Mouse (Mus musculus) NIH3T3 (cell line): ENCODE data around the gene Sstr3.

Experiments used
- DNase-seq: peaks from one replicate; pipeline ENCODE4 v3.0.0-alpha.2; 2012; ENCODE audit warnings: low read depth

Gene Sstr3

DNA sequence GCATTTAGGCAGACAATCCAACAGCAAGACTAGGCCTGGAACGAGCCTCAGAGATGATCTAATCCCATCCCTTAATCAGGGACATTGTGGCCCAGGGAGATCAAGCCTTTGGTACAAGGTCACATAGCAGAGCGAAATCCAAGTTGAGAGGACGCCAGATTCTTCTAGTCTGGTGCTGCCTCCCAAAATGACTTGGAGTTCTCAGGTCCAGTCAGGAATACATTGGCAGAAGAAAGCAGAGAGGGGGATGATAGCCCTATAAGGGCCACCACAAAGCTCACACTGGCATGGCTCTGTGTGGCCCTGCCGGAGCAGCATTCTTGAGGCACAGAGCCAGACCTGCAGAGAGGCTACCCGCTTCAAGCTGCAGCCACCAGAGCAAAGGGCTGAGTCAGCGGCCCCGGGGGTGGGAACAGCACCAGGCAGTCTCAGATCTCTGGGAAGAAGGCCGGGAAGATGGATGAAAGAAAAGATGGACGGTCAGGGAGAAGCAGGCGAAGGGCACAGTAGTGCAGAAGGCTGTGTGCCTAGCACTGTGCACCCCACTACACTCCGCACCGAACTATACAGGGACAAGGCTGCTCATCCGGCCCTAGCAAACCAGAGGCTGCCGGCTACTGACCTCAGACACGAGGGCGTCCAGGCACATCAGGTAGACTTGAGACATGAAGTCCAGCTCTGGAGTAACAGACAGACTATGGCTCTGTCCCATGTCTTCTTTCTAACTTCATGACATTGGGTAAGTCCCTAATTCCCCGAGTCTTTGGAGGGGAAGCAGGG, 13.6 kb downstream of the Sstr3 start, which contains the start of gene C1qtnf6:
Gene C1qtnf6 (minus strand): TSS at position 746 of the 780 bp plus-strand sequence.
- peak; percentile 84 for DNase-seq

DNA sequence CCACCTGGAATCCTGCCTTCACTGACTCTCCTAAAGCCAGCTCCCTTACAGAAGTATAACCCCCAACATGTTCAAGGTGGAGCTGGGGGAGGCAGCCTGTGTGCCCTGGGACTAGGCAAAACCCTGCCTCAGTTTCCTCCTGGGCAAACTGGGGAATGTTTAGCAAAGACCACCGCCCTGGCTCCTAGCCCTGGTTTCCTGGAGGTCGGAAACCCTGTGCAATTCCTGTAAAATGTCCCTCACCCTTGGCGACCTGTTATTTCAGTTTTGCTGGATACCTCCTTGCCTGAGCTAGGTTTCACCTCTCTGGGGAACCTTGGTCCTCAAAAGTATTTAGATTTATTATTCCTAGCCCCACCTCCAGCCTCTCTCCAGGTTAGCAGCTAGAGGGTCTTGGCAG, 14.3 kb downstream of the Sstr3 start:
- no peak for DNase-seq

DNA sequence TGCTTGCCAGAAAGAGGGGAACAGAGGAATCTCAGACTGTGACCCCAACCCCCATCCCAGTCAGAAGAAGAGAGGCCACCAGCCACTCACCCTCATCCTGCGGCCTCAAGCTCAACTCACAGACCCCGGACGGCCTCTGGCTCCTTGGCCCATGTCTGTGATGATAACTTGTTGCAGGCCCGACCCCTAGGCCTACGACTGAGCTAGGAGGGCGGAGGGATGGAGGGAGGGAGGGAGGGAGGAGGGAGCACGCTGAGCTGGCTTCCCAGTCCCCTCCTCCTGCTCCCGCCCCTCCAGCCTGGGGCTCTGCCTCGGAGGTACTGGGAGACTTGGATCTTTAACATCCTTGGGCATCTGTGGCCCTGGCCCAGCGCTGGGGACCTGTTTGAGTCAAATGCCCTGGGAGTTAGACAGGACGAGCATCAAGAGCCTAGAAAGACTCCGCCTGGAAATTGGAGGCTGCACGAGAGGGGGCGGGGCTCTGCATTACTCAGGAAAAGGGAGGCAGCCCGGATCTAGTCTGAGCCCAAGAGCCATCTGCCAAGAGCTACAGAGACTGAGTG, 15.0 kb downstream of the Sstr3 start:
- DNase-seq: peak; percentile 87

DNA sequence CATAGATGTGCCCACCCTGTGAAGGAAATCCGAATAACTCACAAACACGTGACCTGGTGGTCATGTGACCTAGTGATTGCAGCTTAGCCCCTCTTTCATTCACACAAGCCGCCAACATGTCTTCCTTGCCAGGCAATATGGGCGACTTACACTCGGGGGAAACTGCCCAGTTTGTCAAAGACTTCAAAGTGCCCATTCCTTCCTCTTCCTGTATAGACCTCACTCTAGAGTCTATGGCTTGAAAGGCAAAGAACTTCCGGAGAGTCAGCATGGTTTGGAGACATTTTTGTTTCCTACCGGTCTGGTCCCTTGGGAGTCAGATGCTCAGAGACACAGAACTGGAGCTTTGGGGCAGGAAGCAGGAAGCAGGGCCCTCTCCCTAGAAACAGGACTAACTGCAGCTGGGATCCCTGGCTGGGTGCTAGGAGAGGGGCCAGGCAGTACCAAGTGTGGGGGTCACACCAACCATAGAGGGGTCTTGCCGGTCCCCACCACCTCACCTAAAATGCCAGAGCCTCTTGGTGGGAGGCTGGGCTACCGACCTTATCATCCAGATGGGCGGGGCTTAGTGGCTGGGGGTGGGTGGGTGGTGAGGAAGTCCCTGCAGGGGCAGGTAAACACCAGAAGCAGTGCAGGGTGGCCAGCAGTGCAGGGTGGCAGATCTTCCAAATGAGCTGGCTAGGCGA, 15.6 kb downstream of the Sstr3 start:
- DNase-seq: peak; percentile 88

DNA sequence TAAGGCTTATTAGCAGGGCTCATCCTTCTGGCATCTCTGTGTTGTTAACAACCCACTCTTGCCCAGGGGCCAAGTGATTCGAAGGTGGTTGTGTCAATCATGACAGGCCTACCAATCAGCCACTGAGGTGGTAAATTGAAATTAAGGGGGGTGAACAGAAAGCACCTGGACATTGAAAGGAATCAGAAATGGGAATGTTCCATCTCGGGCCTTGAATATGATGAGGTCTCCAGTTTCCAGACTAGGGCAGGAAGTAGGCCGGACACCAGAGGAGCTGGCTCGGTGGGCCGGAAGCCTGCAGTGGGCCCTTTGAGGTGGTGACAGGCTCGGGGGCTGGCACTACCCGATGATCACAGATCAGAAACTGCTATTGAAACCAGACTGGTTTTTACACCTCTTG, 16.5 kb downstream of the Sstr3 start:
- DNase-seq: peak; percentile 67

DNA sequence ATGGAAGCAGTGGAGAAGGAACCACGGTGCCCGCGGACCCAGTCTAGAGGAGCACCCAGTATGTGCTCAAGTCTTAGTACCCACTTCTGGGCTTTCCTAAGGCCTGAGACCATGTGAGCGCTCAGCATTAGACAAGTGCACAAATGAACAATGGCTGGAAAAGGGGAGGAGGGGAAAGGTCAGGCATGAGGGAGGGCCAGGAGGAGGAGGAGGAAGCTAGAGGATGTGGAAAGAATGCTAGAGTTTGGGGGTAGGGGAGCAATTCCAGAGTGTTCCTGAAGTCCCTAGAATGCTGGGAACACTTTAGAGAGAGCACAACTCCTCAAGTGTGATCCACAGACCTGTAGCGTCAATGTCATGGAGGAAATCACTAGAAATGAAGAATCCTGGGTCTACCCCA, 20.3 kb downstream of the Sstr3 start:
- no peak for DNase-seq

DNA sequence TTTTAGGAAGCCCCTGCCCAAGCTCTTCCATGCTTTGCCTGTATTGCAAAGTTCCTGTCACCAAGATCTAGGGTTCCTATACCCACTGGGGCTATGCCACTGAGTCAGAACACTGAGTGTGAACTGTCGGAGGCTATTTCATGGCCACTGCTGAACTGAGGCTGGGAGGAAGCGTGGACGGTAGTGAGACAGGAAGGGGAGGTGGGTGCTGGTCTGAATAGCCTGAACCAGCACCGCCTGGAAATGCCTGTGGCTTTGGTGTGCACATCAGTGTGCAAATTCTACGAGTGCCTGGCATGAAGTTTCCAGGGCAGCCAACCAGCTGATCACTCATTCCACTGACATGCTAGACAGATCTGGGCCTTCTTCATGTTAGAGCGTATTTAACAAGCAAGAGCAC, 22.6 kb downstream of the Sstr3 start:
- no peak for DNase-seq

DNA sequence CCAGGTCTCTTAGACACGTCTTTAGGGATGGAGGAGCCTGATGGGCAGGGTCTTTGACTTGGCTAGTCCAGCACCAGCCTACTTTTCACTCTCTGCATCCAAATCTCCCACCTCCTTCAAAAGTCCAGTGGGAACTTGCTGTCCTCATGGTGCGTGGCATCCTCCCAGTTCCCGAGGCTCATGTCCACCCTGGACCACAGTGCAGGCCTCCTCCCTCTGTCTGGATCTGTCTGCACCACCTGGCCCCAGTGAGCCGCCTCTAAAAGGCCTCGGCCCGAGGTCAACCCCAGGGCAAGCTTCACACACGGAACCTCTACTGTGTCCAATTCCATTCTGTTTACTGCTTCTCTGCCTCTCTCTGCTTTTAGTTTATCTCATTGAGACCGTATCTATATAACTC, 23.2 kb downstream of the Sstr3 start:
- DNase-seq: no peak

DNA sequence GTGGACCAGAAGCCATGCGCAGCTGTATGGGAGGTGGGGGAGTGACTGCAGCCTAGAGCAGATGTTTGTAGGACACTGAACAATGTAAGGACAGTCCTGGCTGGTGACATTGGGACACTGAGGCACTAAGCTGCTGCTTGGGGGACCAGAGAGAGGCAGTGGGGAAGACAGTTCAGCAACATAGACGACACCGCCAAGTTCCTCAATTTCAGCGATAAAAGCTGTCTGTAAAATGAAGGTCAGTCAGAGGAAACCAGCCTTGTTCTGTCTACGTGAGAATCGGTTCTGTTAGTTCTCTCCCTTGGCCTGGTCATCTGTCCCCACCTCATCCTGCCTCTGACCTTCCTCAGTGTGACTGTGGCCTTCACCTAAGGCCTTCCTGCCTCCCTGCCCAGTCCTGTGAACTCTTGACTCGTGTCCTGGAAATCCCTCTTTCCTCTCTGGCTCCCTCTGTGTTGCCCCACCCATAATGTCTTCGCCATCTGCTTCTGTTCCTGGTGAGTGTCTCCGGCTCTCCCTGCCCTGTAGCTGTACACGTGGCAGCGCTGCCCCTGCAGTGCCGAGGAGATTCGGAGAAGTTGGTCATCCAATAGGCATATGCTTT, 24.3 kb downstream of the Sstr3 start:
- DNase-seq: no peak

DNA sequence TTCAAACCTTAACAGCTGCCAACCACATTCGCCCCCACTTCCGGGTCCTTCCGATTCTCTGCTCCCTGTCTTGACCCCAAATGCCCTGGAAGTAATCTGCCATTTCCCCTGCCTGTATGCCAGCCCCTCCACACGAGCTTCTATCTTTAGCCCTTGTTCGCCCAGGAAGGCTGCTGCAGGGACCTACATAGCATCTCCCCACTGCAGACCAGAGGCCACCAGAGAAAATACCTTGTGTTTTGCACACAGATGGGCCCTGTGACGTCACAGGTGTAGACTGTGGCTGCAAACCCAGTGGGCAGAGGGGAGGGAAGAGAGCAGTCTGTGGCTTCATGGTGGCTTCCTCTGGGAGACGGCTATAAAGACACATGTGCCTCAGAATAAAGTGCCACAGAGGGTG, 26.3 kb downstream of the Sstr3 start:
- no peak for DNase-seq

DNA sequence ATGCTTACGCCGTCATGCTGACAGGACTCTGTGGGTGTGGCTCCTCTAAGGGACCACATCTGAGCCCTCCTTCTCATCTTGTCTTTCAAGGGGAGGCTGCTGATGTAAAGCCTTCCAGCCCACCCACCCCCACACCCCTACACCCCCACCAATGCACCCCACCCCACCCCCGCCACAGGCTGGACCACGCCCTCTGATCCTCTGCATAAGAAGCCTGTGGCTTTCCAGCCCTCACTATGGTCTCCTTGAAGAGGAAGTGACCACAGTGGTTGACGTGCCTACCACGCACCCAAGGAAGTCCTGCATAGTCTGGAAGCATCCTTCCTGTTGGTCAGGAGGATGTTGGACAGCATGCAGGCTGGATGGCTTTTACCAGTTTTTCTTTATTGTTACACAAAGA, 28.7 kb downstream of the Sstr3 start:
- no peak for DNase-seq

DNA sequence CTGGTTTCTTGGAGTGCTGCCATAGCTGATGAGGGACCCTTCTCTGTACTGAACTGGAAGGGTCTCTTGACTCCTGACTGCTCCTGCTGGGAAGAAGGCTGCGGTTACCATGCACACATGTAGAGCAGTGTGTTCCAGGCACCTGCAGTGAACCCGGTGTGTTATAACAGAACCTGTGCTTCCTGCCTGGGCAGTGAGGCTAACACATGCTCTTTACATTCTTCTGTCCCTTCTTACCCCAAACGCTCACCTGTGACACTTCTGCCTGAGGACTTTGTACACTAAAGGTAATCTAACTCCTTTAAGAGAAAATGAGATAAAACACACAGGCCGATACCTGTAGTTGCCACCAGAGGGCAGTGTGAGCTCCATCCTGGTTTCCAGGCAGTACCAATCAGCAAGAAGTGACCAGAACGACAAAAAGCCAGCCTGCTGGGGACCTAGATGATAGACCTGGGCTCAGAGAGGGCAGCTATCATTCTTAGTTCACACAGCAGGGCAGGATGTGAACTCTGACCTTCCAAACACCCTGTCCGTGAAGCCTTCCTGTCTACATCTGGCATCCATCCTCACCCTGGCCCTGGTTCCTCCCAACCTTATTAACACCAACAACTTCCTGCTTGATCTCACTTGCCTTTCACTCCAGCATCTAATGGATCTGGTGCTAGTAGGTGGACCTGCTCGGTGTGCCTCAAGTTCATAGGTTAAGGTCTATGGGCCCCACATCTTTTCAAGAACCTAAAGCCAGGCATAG, 29.9 kb downstream of the Sstr3 start:
- DNase-seq: peak; percentile 85

DNA sequence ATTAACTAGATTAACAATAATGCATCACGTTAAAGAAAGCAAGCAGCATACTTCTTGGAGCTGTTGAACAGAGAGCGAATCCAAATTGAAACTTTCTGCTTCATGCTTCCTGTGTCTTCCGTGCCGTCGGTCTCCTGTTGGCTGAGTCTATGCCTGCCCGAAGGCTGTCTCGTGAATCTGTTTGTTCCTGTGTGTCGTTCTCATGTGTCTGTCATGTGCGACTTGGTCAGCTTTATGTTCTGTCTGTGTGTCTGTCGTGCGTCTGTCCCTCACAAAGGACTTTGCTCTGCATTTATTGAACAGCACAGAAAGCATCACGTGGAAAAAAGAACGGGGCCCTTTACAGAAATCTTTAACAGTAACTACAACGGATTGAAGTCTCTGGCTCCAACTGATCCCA, 31.5 kb downstream of the Sstr3 start:
- no peak for DNase-seq

DNA sequence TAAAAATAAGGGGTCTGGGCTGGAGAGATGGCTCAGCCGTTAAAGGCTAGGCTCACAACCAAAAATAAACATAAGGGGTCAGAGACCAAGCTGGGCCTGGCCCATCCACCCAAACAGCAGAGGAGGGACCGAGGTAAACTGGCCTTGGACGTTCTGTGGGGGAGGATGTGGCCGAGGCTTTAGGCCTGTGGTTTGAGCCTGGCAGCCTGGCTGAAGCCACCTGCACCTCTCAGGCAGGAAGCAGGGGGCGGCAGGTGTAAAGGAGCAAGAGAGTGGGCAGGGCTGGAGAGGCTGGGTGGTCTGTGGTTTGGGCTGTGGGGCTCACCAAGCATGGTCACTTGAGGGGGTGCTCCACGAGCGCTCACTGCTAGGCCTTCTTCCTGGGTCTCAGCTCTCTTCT, 32.5 kb downstream of the Sstr3 start:
- no peak for DNase-seq

DNA sequence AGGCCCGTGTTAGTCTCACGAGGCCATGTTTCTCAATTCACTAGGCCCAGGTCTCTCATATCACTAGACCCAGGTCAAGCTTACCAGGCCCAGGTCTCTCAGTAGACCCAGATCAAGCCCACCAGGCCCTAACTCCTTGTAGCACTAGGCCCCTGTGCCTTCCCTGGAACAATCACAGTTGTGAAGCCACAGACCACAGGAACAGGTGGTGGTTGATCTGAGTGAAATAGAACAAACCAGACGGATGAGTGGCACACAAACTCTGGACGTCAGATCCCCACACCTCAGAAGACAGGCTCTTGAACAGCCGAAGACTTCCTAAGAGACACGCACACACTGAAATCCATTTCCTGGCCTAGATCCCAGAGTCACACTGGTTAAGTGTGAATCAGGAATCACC, 33.7 kb downstream of the Sstr3 start:
- DNase-seq: peak; percentile 39

DNA sequence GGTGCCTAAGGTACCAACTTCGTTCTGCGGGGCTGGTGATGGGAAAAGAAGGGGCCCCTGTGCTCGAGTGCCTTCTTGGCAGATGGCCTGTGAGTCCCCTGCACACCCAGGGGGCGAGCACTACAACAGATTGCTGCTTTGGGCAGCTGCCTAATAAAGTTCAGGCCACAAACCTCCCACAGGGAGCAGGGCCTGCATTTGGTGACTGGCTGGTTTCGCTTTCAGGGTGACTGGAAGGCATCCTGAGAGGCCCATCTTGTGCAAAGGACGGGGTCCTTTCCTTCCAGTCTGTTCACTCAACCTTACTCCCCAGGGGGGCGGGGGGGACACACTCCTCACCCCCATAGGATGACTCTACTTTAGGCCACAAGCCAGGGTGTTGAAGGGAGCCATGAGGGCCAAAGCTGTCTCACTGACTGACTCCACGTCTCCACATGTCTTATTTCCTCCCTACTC, 34.3 kb downstream of the Sstr3 start:
- DNase-seq: peak; percentile 31

DNA sequence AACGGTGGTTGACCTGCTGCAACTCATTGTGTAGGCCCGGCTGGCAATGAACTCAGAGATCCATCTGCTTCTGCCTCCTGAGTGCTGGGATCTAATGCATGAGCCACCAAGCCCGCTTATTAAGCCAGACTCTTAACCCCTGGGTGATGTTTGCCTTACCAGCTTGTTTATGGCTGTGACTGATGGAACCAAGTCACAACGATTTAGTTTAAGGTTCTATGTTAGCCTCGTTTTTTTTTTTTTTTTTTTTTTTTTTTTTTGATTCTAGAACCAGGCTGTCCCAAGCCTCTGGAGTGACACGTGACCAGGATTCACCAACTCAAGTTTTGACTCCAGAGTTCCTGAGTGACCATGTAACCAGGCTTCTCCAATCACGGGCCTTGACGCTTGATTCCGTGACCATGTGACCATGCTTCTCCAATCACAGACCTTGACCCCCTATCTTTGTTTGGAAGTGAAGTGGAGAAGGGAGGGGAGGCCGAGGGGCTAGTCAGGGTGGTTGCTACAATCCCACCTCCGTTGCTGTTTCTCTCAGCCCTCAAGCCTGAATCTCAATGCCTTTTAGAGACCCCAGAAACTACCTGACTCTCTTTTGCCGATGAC, 35.1 kb downstream of the Sstr3 start:
- no peak for DNase-seq

DNA sequence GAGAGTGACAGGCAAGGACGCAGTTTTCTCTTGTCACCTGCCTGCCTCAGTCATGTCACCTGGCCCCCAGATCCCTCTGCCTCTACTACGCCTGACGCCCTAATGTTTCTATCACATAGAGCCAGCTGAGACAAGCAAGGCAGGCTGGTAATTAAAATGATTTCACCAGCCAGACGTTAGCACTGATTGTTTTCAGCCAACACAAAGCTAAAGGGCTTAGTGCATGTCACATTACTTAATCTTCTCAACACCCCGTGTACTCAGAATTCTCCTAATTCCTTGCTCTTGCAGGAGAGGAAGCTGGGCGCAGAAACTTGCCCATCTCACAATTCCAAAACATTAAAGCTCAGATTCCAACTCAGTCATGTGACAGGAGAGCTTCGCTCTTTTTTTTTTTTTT, 36.0 kb downstream of the Sstr3 start:
- no peak for DNase-seq

DNA sequence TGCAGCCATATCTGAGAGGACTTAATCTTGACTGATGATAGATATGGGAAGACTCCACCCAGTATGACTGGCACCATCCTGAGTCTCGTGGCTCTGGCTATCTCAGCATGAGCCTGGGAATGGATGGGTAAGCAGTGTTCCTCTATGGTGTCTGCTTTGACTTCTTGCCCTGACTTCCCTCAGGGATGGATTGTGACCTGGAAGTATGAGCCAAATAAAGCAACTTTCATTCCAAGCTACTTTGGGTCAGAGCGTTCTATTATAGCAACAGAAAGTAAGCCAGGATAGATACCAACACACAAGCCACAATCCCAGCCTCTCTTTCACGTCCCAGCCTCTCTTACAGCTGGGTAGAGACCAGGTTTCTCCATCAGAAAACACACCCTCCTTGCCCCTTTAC, 38.9 kb downstream of the Sstr3 start:
- DNase-seq: no peak

DNA sequence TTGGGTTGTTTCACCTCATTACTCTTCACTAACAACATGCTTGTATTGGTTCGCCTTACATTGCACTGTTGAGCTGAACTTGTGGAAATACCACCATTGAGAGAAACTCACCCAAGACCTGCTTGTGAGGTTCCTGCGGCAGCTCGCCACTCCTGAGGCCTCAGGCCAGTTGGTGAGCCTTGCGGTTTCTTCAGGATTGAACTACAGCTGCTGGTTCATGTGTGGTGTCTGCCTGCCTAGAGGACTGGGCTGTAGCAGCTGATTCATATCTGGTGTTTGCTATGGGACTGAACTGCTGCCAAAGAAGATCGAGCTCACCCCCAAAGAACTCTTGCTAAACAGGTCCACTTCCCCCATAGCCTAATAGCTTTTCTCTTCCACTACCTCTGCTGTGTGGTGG, 39.7 kb downstream of the Sstr3 start:
- no peak for DNase-seq

DNA sequence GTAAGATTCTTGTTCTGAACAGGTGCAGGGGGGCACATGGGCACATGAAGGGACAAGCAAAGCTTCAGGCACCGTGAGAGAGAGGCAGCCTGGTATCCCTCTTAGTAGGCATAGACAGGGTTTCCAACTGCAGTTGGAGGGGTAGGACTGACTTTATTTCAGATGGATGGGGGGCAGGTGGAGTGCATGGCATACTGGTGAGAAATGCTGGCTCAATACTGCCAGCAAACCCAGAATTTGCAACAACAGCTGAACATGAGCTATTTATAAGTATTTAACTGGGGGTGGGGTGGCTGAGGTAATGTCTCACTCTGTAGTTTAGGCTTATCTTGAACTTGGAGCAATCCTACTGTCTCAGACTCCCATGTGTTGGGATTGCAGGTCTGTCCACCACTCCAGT, 40.5 kb downstream of the Sstr3 start:
- no peak for DNase-seq
